Mouse (Mus musculus) testis, adult 2 months (tissue): ENCODE data around the gene Arid5b. TPM values are rescaled to one million over a fixed set of nuclear protein-coding genes. Genes with fewer than 3 reads are reported as not detected.

Experiments used
- H3K27ac ChIP-seq: fragments of 200-500 bp; 2 replicates; pipeline ENCODE4 v1.5.1; 2012; ENCODE audit warnings: low read depth, low read length; ENCODE audit not compliant: control insufficient read depth, insufficient read depth
- H3K27me3 ChIP-seq: fragments of 200-500 bp; 2 replicates; pipeline ENCODE4 v1.6.1; 2012; ENCODE audit warnings: mild to moderate bottlenecking, low read length, moderate library complexity; ENCODE audit not compliant: control insufficient read depth, insufficient read depth
- H3K36me3 ChIP-seq: fragments of 200-500 bp; 2 replicates; pipeline ENCODE4 v1.6.1; 2012; ENCODE audit warnings: mild to moderate bottlenecking, low read length; ENCODE audit not compliant: control insufficient read depth, insufficient read depth
- H3K4me1 ChIP-seq: fragments of 200-500 bp; 2 replicates; pipeline ENCODE4 v1.6.1; 2012; ENCODE audit warnings: low read length; ENCODE audit not compliant: control insufficient read depth, insufficient read depth
- H3K4me3 ChIP-seq: fragments of 200-500 bp; 2 replicates; pipeline ENCODE4 v1.5.1; 2012; ENCODE audit warnings: low read depth, mild to moderate bottlenecking, low read length, moderate library complexity, mixed read lengths; ENCODE audit not compliant: control insufficient read depth
- CTCF ChIP-seq: fragments of 200-500 bp; IDR thresholded peaks from 2 replicates; pipeline ENCODE4 v1.5.1; 2012; ENCODE audit warnings: low read depth, mild to moderate bottlenecking, inconsistent platforms, low read length, moderate library complexity; ENCODE audit not compliant: control insufficient read depth, insufficient read depth, insufficient replicate concordance
- POLR2A ChIP-seq: fragments of 200-500 bp; IDR thresholded peaks from 2 replicates; pipeline ENCODE4 v1.6.1; 2012; ENCODE audit warnings: low read depth, mild to moderate bottlenecking, inconsistent platforms, low read length, moderate library complexity; ENCODE audit not compliant: control insufficient read depth
- polyA plus RNA-seq: library from polyadenylated mRNA; depleted of rRNA; stranded (reverse); fragments of >200 nt; gene quantifications from 2 replicates; pipeline ENCODE4 v1.2.3, GENCODE M21; 2012

The Arid5b gene
- polyA plus RNA-seq, 1 experiment: 4.9 TPM

- Histone ChIP-seq H3K27me3 (no peaks in the 10 kb centered on the region), H3K36me3 (no peaks in the 10 kb centered on the region), H3K4me1 (peaks cover 7% of the 10 kb centered on the region), H3K27ac (no peak overlapping the region), H3K4me3 (no peak overlapping the region)
- TF ChIP-seq POLR2A: no peak
- TF ChIP-seq CTCF: no peak
Observed at GRCm38 (mm10) chr10:68091011-68091410, 187.5 kb downstream of the Arid5b start.

GRCm38 (mm10) chr10:68090544-68090943, 188.0 kb downstream of the Arid5b start:
- Histone ChIP-seq H3K4me3 (no peak overlapping the region), H3K27me3 (no peaks in the 10 kb centered on the region), H3K27ac (no peak overlapping the region), H3K4me1 (peaks cover 7% of the 10 kb centered on the region), H3K36me3 (no peaks in the 10 kb centered on the region)
- TF ChIP-seq POLR2A: no peak
- no peak for TF ChIP-seq CTCF

GRCm38 (mm10) chr10:68090197-68090535, 188.4 kb downstream of the Arid5b start:
- Histone ChIP-seq H3K36me3 (no peaks in the 10 kb centered on the region), H3K4me1 (peaks cover 7% of the 10 kb centered on the region), H3K27me3 (no peaks in the 10 kb centered on the region), H3K4me3 (no peak overlapping the region), H3K27ac (peak overlapping the region; percentile 46; the same call in 1 of the 2 replicates)
- TF ChIP-seq POLR2A (no peak), CTCF (no peak)

- Histone ChIP-seq H3K27ac (peak overlapping the region; percentile 46; the same call in 1 of the 2 replicates), H3K4me3 (no peak overlapping the region), H3K36me3 (no peaks in the 10 kb centered on the region), H3K27me3 (no peaks in the 10 kb centered on the region), H3K4me1 (peaks cover 7% of the 10 kb centered on the region)
- TF ChIP-seq CTCF (peak; percentile 13; the same call in 1 of the 2 replicates), POLR2A (no peak)
Observed at GRCm38 (mm10) chr10:68089435-68090196, 188.9 kb downstream of the Arid5b start.

- no peak for TF ChIP-seq POLR2A
- TF ChIP-seq CTCF: no peak
- Histone ChIP-seq H3K27ac (no peak overlapping the region), H3K4me1 (peaks cover 7% of the 10 kb centered on the region), H3K36me3 (no peaks in the 10 kb centered on the region), H3K4me3 (no peak overlapping the region), H3K27me3 (no peaks in the 10 kb centered on the region)
Observed at GRCm38 (mm10) chr10:68087722-68088121, 190.8 kb downstream of the Arid5b start.

- Histone ChIP-seq H3K27ac (no peak overlapping the region), H3K4me3 (no peak overlapping the region), H3K4me1 (peaks cover 7% of the 10 kb centered on the region), H3K36me3 (no peaks in the 10 kb centered on the region), H3K27me3 (no peaks in the 10 kb centered on the region)
- TF ChIP-seq POLR2A (no peak), CTCF (no peak)
Observed at GRCm38 (mm10) chr10:68086973-68087372, 191.6 kb downstream of the Arid5b start.

GRCm38 (mm10) chr10:68085574-68085973, 193.0 kb downstream of the Arid5b start:
- Histone ChIP-seq H3K4me1 (no peaks in the 10 kb centered on the region), H3K27ac (no peak overlapping the region), H3K27me3 (no peaks in the 10 kb centered on the region), H3K4me3 (no peak overlapping the region), H3K36me3 (no peaks in the 10 kb centered on the region)
- no peak for TF ChIP-seq CTCF
- no peak for TF ChIP-seq POLR2A

- Histone ChIP-seq H3K27ac (no peak overlapping the region), H3K36me3 (no peaks in the 10 kb centered on the region), H3K4me3 (no peak overlapping the region), H3K27me3 (no peaks in the 10 kb centered on the region), H3K4me1 (no peaks in the 10 kb centered on the region)
- TF ChIP-seq CTCF (no peak), POLR2A (no peak)
Observed at GRCm38 (mm10) chr10:68081712-68082111, 196.8 kb downstream of the Arid5b start.
